8 mouse cellular contexts compared by ENCODE assay signal in genomic region chr7:138846502-138846991, GRCm38 (mm10). TPM values are rescaled to one million over a fixed set of nuclear protein-coding genes. Genes with fewer than 3 reads are reported as not detected.
A peak's percentile ranks its signal among the peaks of the same experiment; 100 is the strongest.
DNase-seq lines count a peak whose midpoint lies in the region; ATAC-seq and TF ChIP-seq lines count a peak whose summit lies in the region.

No protein-coding gene starts in this region.

- TF ChIP-seq CTCF in cortical plate, adult 2 months (IDR thresholded peaks at IDR 0.05; ENCODE audit: extremely low read depth, insufficient read depth, low read length) = no peak

- H3K27me3 ChIP-seq in heart, embryonic 12.5 days (replicated peaks) = no peaks in the 10 kb centered on the region
- no peaks in the 10 kb centered on the region for H3K27me3 ChIP-seq in hindbrain, embryonic 15.5 days

- H3K36me3 ChIP-seq in heart, embryonic 12.5 days = peaks cover 16% of the 10 kb centered on the region
- H3K36me3 ChIP-seq in hindbrain, embryonic 15.5 days = peaks cover 2% of the 10 kb centered on the region; the same call in 1 of the 2 replicates

- peak overlapping the region; percentile 89 for H3K4me2 ChIP-seq in heart, embryonic 12.5 days
- peak overlapping the region; percentile 83 for H3K4me2 ChIP-seq in hindbrain, embryonic 15.5 days

- peaks cover 44% of the 10 kb centered on the region for H3K4me1 ChIP-seq in heart, embryonic 12.5 days (replicated peaks)
- peaks cover 23% of the 10 kb centered on the region for H3K4me1 ChIP-seq in cortical plate, adult 2 months (ENCODE audit: control insufficient read depth, insufficient read depth, low read length)
- H3K4me1 ChIP-seq in hindbrain, embryonic 15.5 days (replicated peaks) = peaks cover 67% of the 10 kb centered on the region

- H3K9ac ChIP-seq in heart, embryonic 12.5 days = peak overlapping the region; percentile 89
- peak overlapping the region; percentile 96 for H3K9ac ChIP-seq in hindbrain, embryonic 15.5 days

- H3K27ac ChIP-seq in heart, embryonic 12.5 days (ENCODE audit: poor library complexity, severe bottlenecking) = peak overlapping the region; percentile 92
- H3K27ac ChIP-seq in cortical plate, adult 2 months (ENCODE audit: insufficient read depth, low read length) = peak overlapping the region; percentile 74
- H3K27ac ChIP-seq in hindbrain, embryonic 15.5 days (replicated peaks) = peak overlapping the region; percentile 99

- TF ChIP-seq POLR2A in cortical plate, adult 2 months (IDR thresholded peaks at IDR 0.05; ENCODE audit: extremely low read depth, insufficient read depth, low read length) = no peak

- no peak for DNase-seq in heart, postnatal 4 days
- peak; percentile 56 for DNase-seq in A20 (ENCODE audit: low read depth, low spot score)
- DNase-seq in right cerebral cortex, adult 18-20 months = no peak
- no peak for DNase-seq in frontal cortex, postnatal 25 days (ENCODE audit: low spot score in 2 of 2)

- ATAC-seq in heart, embryonic 12.5 days (ENCODE audit: insufficient number of reproducible peaks, low FRiP score) = peak; percentile 90
- ATAC-seq in hindbrain, embryonic 15.5 days (ENCODE audit: low FRiP score, low read depth) = peak; percentile 72
- peak; percentile 31 for ATAC-seq in megakaryocyte, adult 5-6 weeks (ENCODE audit: poor library complexity, severe bottlenecking)

- WGBS in heart, embryonic 12.5 days = under 1% methylated on average over 41 of the region's 61 CpGs
- 0% methylated on average over 52 of the region's 61 CpGs for WGBS in hindbrain, embryonic 15.5 days

- peak overlapping the region; percentile 71 for H3K4me3 ChIP-seq in heart, embryonic 12.5 days
- peak overlapping the region; percentile 80 for H3K4me3 ChIP-seq in cortical plate, adult 2 months (ENCODE audit: insufficient read depth, low read length)
- peak overlapping the region; percentile 96 for H3K4me3 ChIP-seq in hindbrain, embryonic 15.5 days

- no peaks in the 10 kb centered on the region for H3K9me3 ChIP-seq in heart, embryonic 12.5 days (replicated peaks)
- H3K9me3 ChIP-seq in hindbrain, embryonic 15.5 days = no peaks in the 10 kb centered on the region

RNA-seq across cellular contexts. Expression of gene Mapk1ip1, which starts 0.5 kb away (rescaled TPM):
- 9.7 and 11.4 TPM in 2 replicates for polyA plus RNA-seq in heart, embryonic 12.5 days (2016; fragmentation: Nextera tagmentation; extraction: Ambion mirVana)
- 10 to 100 TPM; 12.5 to 14.4 TPM for total RNA-seq in heart, postnatal 4 days (2021)
- 96.8 and 99.6 TPM in 2 replicates for polyA plus RNA-seq in cortical plate, adult 2 months (2012; rRNA removed)
- 30.0 and 33.6 TPM in 2 replicates for polyA plus RNA-seq in hindbrain, embryonic 15.5 days (2015; fragmentation: Nextera tagmentation; extraction: Ambion mirVana)
- total RNA-seq in megakaryocyte, adult 5-6 weeks (2015) = 9.1 and 14.6 TPM in 2 replicates
- total RNA-seq in megakaryocyte, adult 5-6 weeks (2017) = 9.2 and 10.1 TPM in 2 replicates

RNA-seq across cellular contexts. Expression of gene Ppp2r2d, which starts 0.7 kb away (rescaled TPM):
- 36.7 and 41.1 TPM in 2 replicates for polyA plus RNA-seq in heart, embryonic 12.5 days (2016; fragmentation: Nextera tagmentation; extraction: Ambion mirVana)
- total RNA-seq in heart, postnatal 4 days (2021) = 10 to 100 TPM; 55.6 to 59.7 TPM
- polyA plus RNA-seq in cortical plate, adult 2 months (2012; rRNA removed) = 63.1 and 64.6 TPM in 2 replicates
- 89.8 and 92.6 TPM in 2 replicates for polyA plus RNA-seq in hindbrain, embryonic 15.5 days (2015; fragmentation: Nextera tagmentation; extraction: Ambion mirVana)
- total RNA-seq in megakaryocyte, adult 5-6 weeks (2015) = 33.2 and 36.6 TPM in 2 replicates
- 30.9 and 33.5 TPM in 2 replicates for total RNA-seq in megakaryocyte, adult 5-6 weeks (2017)

Comparison
In these comparisons a context has a peak if more than half of its experiments do, and no peak if none do; other contexts are left out.
1. ATAC-seq: peak in every context shown above with its lines; median percentile 90 in heart, embryonic 12.5 days; 72 in hindbrain, embryonic 15.5 days; 31 in megakaryocyte, adult 5-6 weeks.